Mouse (Mus musculus): ENCODE measurements around the gene 2310007B03Rik.
"Not testable (repeated sequence)": the region's sequence is repeated elsewhere in the genome, so short reads cannot be mapped to it uniquely, and the experiment has no call there.

Gene 2310007B03Rik

GRCm38 (mm10) chr1:93160501-93161133 lies at the start of gene 2310007B03Rik:
TSS of gene 2310007B03Rik (minus strand) at chr1:93160948.
- Histone ChIP-seq H3K27me3 (ENCODE audit: control insufficient read depth, insufficient read depth, low read length, poor library complexity, severe bottlenecking) (no peaks in the 10 kb centered on the region), H3K36me3 (ENCODE audit: control insufficient read depth, insufficient read depth, low read length, poor library complexity, severe bottlenecking) (no peaks in the 10 kb centered on the region)
- DNase-seq (ENCODE audit: low read depth, low spot score), result no peak

GRCm38 (mm10) chr1:93210213-93210641 lies 49.5 kb upstream of the 2310007B03Rik start:
- Histone ChIP-seq H3K36me3 (ENCODE audit: control insufficient read depth, insufficient read depth, low read length, poor library complexity, severe bottlenecking) (no peaks in the 10 kb centered on the region), H3K27me3 (ENCODE audit: control insufficient read depth, insufficient read depth, low read length, poor library complexity, severe bottlenecking) (no peaks in the 10 kb centered on the region)
- no peak for DNase-seq (ENCODE audit: low read depth, low spot score)

GRCm38 (mm10) chr1:93207536-93208064 lies 46.9 kb upstream of the 2310007B03Rik start:
- no peaks in the 10 kb centered on the region for H3K36me3 ChIP-seq (ENCODE audit: control insufficient read depth, insufficient read depth, low read length, poor library complexity, severe bottlenecking)
- no peak for DNase-seq (ENCODE audit: low read depth, low spot score)
- H3K27me3 ChIP-seq (ENCODE audit: control insufficient read depth, insufficient read depth, low read length, poor library complexity, severe bottlenecking), result no peaks in the 10 kb centered on the region

- DNase-seq (ENCODE audit: low read depth, low spot score), result no peak
- no peaks in the 10 kb centered on the region for H3K27me3 ChIP-seq (ENCODE audit: control insufficient read depth, insufficient read depth, low read length, poor library complexity, severe bottlenecking)
- no peaks in the 10 kb centered on the region for H3K36me3 ChIP-seq (ENCODE audit: control insufficient read depth, insufficient read depth, low read length, poor library complexity, severe bottlenecking)
These were observed 45.7 kb upstream of the 2310007B03Rik start for GRCm38 (mm10) chr1:93206277-93206970.

- DNase-seq (ENCODE audit: low read depth, low spot score), result no peak
- Histone ChIP-seq H3K36me3 (ENCODE audit: control insufficient read depth, insufficient read depth, low read length, poor library complexity, severe bottlenecking) (no peaks in the 10 kb centered on the region), H3K27me3 (ENCODE audit: control insufficient read depth, insufficient read depth, low read length, poor library complexity, severe bottlenecking) (no peaks in the 10 kb centered on the region)
These were observed 37.2 kb upstream of the 2310007B03Rik start for GRCm38 (mm10) chr1:93197916-93198315.

- H3K36me3 ChIP-seq (ENCODE audit: control insufficient read depth, insufficient read depth, low read length, poor library complexity, severe bottlenecking); DNase-seq (ENCODE audit: low read depth, low spot score); H3K27me3 ChIP-seq (ENCODE audit: control insufficient read depth, insufficient read depth, low read length, poor library complexity, severe bottlenecking): not testable (repeated sequence)
These were observed 36.7 kb upstream of the 2310007B03Rik start for GRCm38 (mm10) chr1:93197454-93197853.

- Histone ChIP-seq H3K36me3 (ENCODE audit: control insufficient read depth, insufficient read depth, low read length, poor library complexity, severe bottlenecking) (no peaks in the 10 kb centered on the region), H3K27me3 (ENCODE audit: control insufficient read depth, insufficient read depth, low read length, poor library complexity, severe bottlenecking) (no peaks in the 10 kb centered on the region)
- no peak for DNase-seq (ENCODE audit: low read depth, low spot score)
These were observed 34.2 kb upstream of the 2310007B03Rik start for GRCm38 (mm10) chr1:93194961-93195360.

- Histone ChIP-seq H3K27me3 (ENCODE audit: control insufficient read depth, insufficient read depth, low read length, poor library complexity, severe bottlenecking) (no peaks in the 10 kb centered on the region), H3K36me3 (ENCODE audit: control insufficient read depth, insufficient read depth, low read length, poor library complexity, severe bottlenecking) (no peaks in the 10 kb centered on the region)
- DNase-seq (ENCODE audit: low read depth, low spot score), result no peak
These were observed 30.1 kb upstream of the 2310007B03Rik start for GRCm38 (mm10) chr1:93190726-93191305.

- Histone ChIP-seq H3K36me3 (ENCODE audit: control insufficient read depth, insufficient read depth, low read length, poor library complexity, severe bottlenecking) (no peaks in the 10 kb centered on the region), H3K27me3 (ENCODE audit: control insufficient read depth, insufficient read depth, low read length, poor library complexity, severe bottlenecking) (no peaks in the 10 kb centered on the region)
- DNase-seq (ENCODE audit: low read depth, low spot score), result no peak
These were observed 23.5 kb upstream of the 2310007B03Rik start for GRCm38 (mm10) chr1:93184071-93184828.

- DNase-seq (ENCODE audit: low read depth, low spot score), result no peak
- H3K36me3 ChIP-seq (ENCODE audit: control insufficient read depth, insufficient read depth, low read length, poor library complexity, severe bottlenecking), result no peaks in the 10 kb centered on the region
- no peaks in the 10 kb centered on the region for H3K27me3 ChIP-seq (ENCODE audit: control insufficient read depth, insufficient read depth, low read length, poor library complexity, severe bottlenecking)
These were observed 21.5 kb upstream of the 2310007B03Rik start for GRCm38 (mm10) chr1:93182281-93182680.

- no peaks in the 10 kb centered on the region for H3K36me3 ChIP-seq (ENCODE audit: control insufficient read depth, insufficient read depth, low read length, poor library complexity, severe bottlenecking)
- DNase-seq (ENCODE audit: low read depth, low spot score), result no peak
- no peaks in the 10 kb centered on the region for H3K27me3 ChIP-seq (ENCODE audit: control insufficient read depth, insufficient read depth, low read length, poor library complexity, severe bottlenecking)
These were observed 16.0 kb upstream of the 2310007B03Rik start for GRCm38 (mm10) chr1:93176525-93177332.

- no peak for DNase-seq (ENCODE audit: low read depth, low spot score)
- H3K36me3 ChIP-seq (ENCODE audit: control insufficient read depth, insufficient read depth, low read length, poor library complexity, severe bottlenecking), result no peaks in the 10 kb centered on the region
- no peaks in the 10 kb centered on the region for H3K27me3 ChIP-seq (ENCODE audit: control insufficient read depth, insufficient read depth, low read length, poor library complexity, severe bottlenecking)
These were observed 15.1 kb upstream of the 2310007B03Rik start for GRCm38 (mm10) chr1:93175849-93176248.

- Histone ChIP-seq H3K27me3 (ENCODE audit: control insufficient read depth, insufficient read depth, low read length, poor library complexity, severe bottlenecking) (no peaks in the 10 kb centered on the region), H3K36me3 (ENCODE audit: control insufficient read depth, insufficient read depth, low read length, poor library complexity, severe bottlenecking) (no peaks in the 10 kb centered on the region)
- peak; percentile 83 for DNase-seq (ENCODE audit: low read depth, low spot score)
These were observed 13.7 kb upstream of the 2310007B03Rik start for GRCm38 (mm10) chr1:93174399-93174798.

- Histone ChIP-seq H3K36me3 (ENCODE audit: control insufficient read depth, insufficient read depth, low read length, poor library complexity, severe bottlenecking) (no peaks in the 10 kb centered on the region), H3K27me3 (ENCODE audit: control insufficient read depth, insufficient read depth, low read length, poor library complexity, severe bottlenecking) (no peaks in the 10 kb centered on the region)
- DNase-seq (ENCODE audit: low read depth, low spot score), result no peak
These were observed 12.9 kb upstream of the 2310007B03Rik start for GRCm38 (mm10) chr1:93173665-93174064.

All from splenic B cell, adult 2 months (primary cell).